Mouse (Mus musculus) bone marrow, adult 2 months (tissue): Measurements from ENCODE around the gene Miga1. TPM values are rescaled to one million over a fixed set of nuclear protein-coding genes. Genes with fewer than 3 reads are reported as not detected.

ENCODE experiments used
- H3K27ac ChIP-seq: fragments of 200-500 bp; 2 replicates; pipeline ENCODE4 v1.5.1; 2012; ENCODE audit warnings: low read depth, mild to moderate bottlenecking, control low read depth, inconsistent platforms, low read length; ENCODE audit not compliant: control insufficient read depth, poor library complexity, insufficient read depth
- H3K4me1 ChIP-seq: fragments of 200-500 bp; 2 replicates; pipeline ENCODE4 v1.6.1; 2011; ENCODE audit warnings: low read length; ENCODE audit not compliant: control insufficient read depth, insufficient read depth
- H3K4me3 ChIP-seq: fragments of 200-500 bp; replicated peaks from 2 replicates; pipeline ENCODE3; 2011; ENCODE audit warnings: mild to moderate bottlenecking, low read depth, low read length, control low read depth; ENCODE audit not compliant: control insufficient read depth
- CTCF ChIP-seq: fragments of 200-500 bp; IDR thresholded peaks from 2 replicates; pipeline ENCODE4 v1.5.1; 2011; ENCODE audit warnings: low read length, control low read depth; ENCODE audit not compliant: control insufficient read depth, insufficient read depth
- POLR2A ChIP-seq: fragments of 200-500 bp; IDR thresholded peaks from 2 replicates; pipeline ENCODE4 v1.6.1; 2011; ENCODE audit warnings: low read depth, mild to moderate bottlenecking, control low read depth, low read length, borderline replicate concordance; ENCODE audit not compliant: control insufficient read depth
- WGBS: fragments of 180-500 bp; shearing (Covaris S2); methylation state at CpG from one replicate; pipeline ENCODE4 v1.1.7; 2018; 5-methylcytosine and 5-hydroxymethylcytosine counted together
- polyA plus RNA-seq: library from polyadenylated mRNA; stranded (reverse); fragments of >200 nt; gene quantifications from 2 replicates; pipeline ENCODE4 v1.2.4, GENCODE M21; 2011; ENCODE audit warnings: low replicate concordance; ENCODE audit not compliant: missing spikeins, insufficient read depth, insufficient read length

Miga1 gene
- polyA plus RNA-seq, 1 experiment = 2.8 TPM

GRCm38 (mm10) chr3:152257528-152257927 lies 82.7 kb downstream of the Miga1 start:
- 85% methylated on average over 3 of the region's 3 CpGs for WGBS
- H3K27ac ChIP-seq = no peak overlapping the region
- H3K4me1 ChIP-seq = no peaks in the 10 kb centered on the region; the same call in 1 of the 2 replicates
- no peak overlapping the region for H3K4me3 ChIP-seq
- TF ChIP-seq POLR2A (no peak), CTCF (no peak)

GRCm38 (mm10) chr3:152250487-152250886 lies 89.7 kb downstream of the Miga1 start:
- WGBS = 84% methylated on average over 1 of the region's 1 CpGs
- Histone ChIP-seq H3K4me3 (no peak overlapping the region), H3K27ac (no peak overlapping the region), H3K4me1 (no peaks in the 10 kb centered on the region)
- TF ChIP-seq CTCF (no peak), POLR2A (no peak)

GRCm38 (mm10) chr3:152247708-152248107 lies 92.5 kb downstream of the Miga1 start:
- no peak overlapping the region for H3K27ac ChIP-seq
- no peak for TF ChIP-seq POLR2A
- no peak for TF ChIP-seq CTCF
- H3K4me1 ChIP-seq = no peaks in the 10 kb centered on the region
- 85% methylated on average over 12 of the region's 12 CpGs for WGBS
- H3K4me3 ChIP-seq = no peak overlapping the region

DNA sequence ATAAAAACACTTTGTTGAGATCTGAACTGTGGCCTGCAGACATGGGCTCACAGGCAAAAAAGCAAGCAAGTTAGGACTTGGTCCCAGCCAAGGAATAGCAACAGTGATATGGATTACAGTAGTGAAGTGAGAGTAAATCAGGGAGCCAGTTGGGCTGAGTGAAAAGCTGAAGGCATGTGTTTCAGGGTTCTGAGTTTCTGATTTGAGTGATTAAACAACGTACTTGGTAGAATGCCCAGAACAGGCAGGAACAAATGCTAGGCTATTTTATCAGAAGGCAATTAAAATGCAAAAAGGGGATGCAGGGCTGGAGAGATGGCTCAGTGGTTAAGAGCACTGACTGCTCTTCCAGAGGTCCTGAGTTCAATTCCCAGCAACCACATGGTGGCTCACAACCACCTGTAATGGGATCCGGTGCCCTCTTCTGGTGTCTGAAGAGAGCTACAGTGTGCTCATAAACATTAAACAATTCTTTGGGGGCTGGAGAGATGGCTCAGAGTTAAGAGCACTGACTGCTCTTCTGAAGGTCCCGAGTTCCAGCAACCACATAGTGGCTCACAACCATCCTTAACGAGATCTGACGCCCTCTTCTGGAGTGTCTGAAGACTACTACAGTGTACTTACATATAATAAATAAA lies 94.8 kb downstream of the Miga1 start:
- TF ChIP-seq CTCF (no peak), POLR2A (no peak)
- 76% methylated on average over 5 of the region's 5 CpGs for WGBS
- no peaks in the 10 kb centered on the region for H3K4me1 ChIP-seq
- H3K4me3 ChIP-seq = no peak overlapping the region
- no peak overlapping the region for H3K27ac ChIP-seq

- Histone ChIP-seq H3K4me3 (no peak overlapping the region), H3K27ac (no peak overlapping the region), H3K4me1 (no peaks in the 10 kb centered on the region)
- 79% methylated on average over 4 of the region's 4 CpGs for WGBS
- TF ChIP-seq POLR2A (no peak), CTCF (no peak)
Observed at GRCm38 (mm10) chr3:152243304-152243703, 96.9 kb downstream of the Miga1 start.

GRCm38 (mm10) chr3:152241098-152241497 lies 99.1 kb downstream of the Miga1 start:
- 88% methylated on average over 3 of the region's 3 CpGs for WGBS
- TF ChIP-seq POLR2A (no peak), CTCF (no peak)
- no peak overlapping the region for H3K4me3 ChIP-seq
- no peaks in the 10 kb centered on the region for H3K4me1 ChIP-seq
- no peak overlapping the region for H3K27ac ChIP-seq

DNA sequence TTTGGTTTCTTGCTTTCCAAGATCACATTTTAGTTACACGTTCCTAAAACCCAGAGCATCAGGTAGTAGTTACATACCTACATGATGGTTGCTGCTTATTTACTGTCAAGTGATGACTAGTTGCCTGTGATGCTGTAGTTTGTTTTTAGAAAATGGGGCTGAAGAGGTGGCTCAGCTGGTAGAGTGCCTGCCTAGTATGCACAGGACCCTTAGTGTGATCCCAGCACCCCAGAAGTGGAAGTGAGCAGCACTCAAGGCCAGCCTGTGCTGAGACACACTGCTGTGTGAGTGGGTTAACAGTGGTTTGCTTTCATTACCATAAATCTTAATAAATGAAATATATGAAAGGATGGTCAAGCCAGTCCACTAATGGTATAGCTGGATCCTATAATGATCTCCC lies 100.6 kb downstream of the Miga1 start:
- TF ChIP-seq POLR2A (no peak), CTCF (no peak)

GRCm38 (mm10) chr3:152238836-152239235 lies 101.4 kb downstream of the Miga1 start:
- Histone ChIP-seq H3K27ac (no peak overlapping the region), H3K4me3 (no peak overlapping the region), H3K4me1 (no peaks in the 10 kb centered on the region; the same call in 1 of the 2 replicates)
- 17% methylated on average over 2 of the region's 2 CpGs for WGBS
- no peak for TF ChIP-seq POLR2A
- no peak for TF ChIP-seq CTCF

More for the DNA sequence above, 100.6 kb downstream of the Miga1 start:
- WGBS = 88% methylated on average over 1 of the region's 1 CpGs
- Histone ChIP-seq H3K4me1 (no peaks in the 10 kb centered on the region), H3K4me3 (no peak overlapping the region), H3K27ac (no peak overlapping the region)

GRCm38 (mm10) chr3:152235805-152236204 lies 104.4 kb downstream of the Miga1 start:
- Histone ChIP-seq H3K4me3 (no peak overlapping the region), H3K27ac (no peak overlapping the region), H3K4me1 (no peaks in the 10 kb centered on the region; the same call in 1 of the 2 replicates)
- TF ChIP-seq CTCF = no peak
- no peak for TF ChIP-seq POLR2A
- 95% methylated on average over 1 of the region's 1 CpGs for WGBS
